Mouse (Mus musculus) right cerebral cortex, postnatal 4 days (tissue): ENCODE measurements at regions not wholly inside any gene's neighbourhood (a gene's known extent, or its start where the extent isn't known, plus 50 kb on each side); places are given as distances from the start of the nearest gene placed in this dataset.

Experiments used
- DNase-seq: peaks from one replicate; pipeline ENCODE4 v3.0.0-alpha.2; 2022

GRCm38 (mm10) chr11:19253605-19254004, 234.8 kb upstream of the Meis1 start:
- no peak for DNase-seq

- DNase-seq, result no peak
Observed at GRCm38 (mm10) chr11:19254183-19254582, 235.4 kb upstream of the Meis1 start.

- no peak for DNase-seq
Observed at GRCm38 (mm10) chr11:19257549-19257948, 238.8 kb upstream of the Meis1 start.

- no peak for DNase-seq
Observed at GRCm38 (mm10) chr11:19262832-19263231, 244.0 kb upstream of the Meis1 start.

GRCm38 (mm10) chr11:19264798-19265671, 246.2 kb upstream of the Meis1 start:
- DNase-seq, result no peak

GRCm38 (mm10) chr11:19265672-19265972, 246.8 kb upstream of the Meis1 start:
- no peak for DNase-seq

- DNase-seq, result no peak
Observed at GRCm38 (mm10) chr11:19290971-19291370, 272.2 kb upstream of the Meis1 start.

- no peak for DNase-seq
Observed at GRCm38 (mm10) chr11:19299411-19299810, 280.6 kb upstream of the Meis1 start.

- no peak for DNase-seq
Observed at GRCm38 (mm10) chr11:19306687-19307086, 287.9 kb upstream of the Meis1 start.

GRCm38 (mm10) chr11:19330685-19331239, 312.0 kb upstream of the Meis1 start:
- DNase-seq, result no peak

- no peak for DNase-seq
Observed at GRCm38 (mm10) chr11:19332274-19332673, 313.5 kb upstream of the Meis1 start.

- no peak for DNase-seq
Observed at GRCm38 (mm10) chr11:19332727-19333126, 313.9 kb upstream of the Meis1 start.

- DNase-seq, result no peak
Observed at GRCm38 (mm10) chr11:19333908-19334487, 315.2 kb upstream of the Meis1 start.

- no peak for DNase-seq
Observed at GRCm38 (mm10) chr11:19335384-19335783, 316.6 kb upstream of the Meis1 start.

GRCm38 (mm10) chr11:19339721-19340317, 321.0 kb upstream of the Meis1 start:
- DNase-seq, result no peak

GRCm38 (mm10) chr11:19340889-19341288, 322.1 kb upstream of the Meis1 start:
- no peak for DNase-seq

GRCm38 (mm10) chr11:19341379-19341778, 322.6 kb upstream of the Meis1 start:
- DNase-seq, result no peak

GRCm38 (mm10) chr11:19342803-19343202, 324.0 kb upstream of the Meis1 start:
- no peak for DNase-seq

GRCm38 (mm10) chr11:19346276-19346826, 327.6 kb upstream of the Meis1 start:
- DNase-seq, result no peak

GRCm38 (mm10) chr11:19350331-19351242, 331.8 kb upstream of the Meis1 start:
- no peak for DNase-seq

- no peak for DNase-seq
Observed at GRCm38 (mm10) chr11:19351243-19351787, 332.5 kb upstream of the Meis1 start.

GRCm38 (mm10) chr11:19353706-19354105, 334.9 kb upstream of the Meis1 start:
- DNase-seq, result no peak
